Mouse (Mus musculus) testis, adult 2 months (tissue): Measurements from ENCODE around the gene Lgmn.

Experiments
- CTCF ChIP-seq: fragments of 200-500 bp; IDR thresholded peaks from 2 replicates; pipeline ENCODE4 v1.5.1; 2012; ENCODE audit warnings: low read depth, mild to moderate bottlenecking, inconsistent platforms, low read length, moderate library complexity; ENCODE audit not compliant: control insufficient read depth, insufficient read depth, insufficient replicate concordance
- POLR2A ChIP-seq: fragments of 200-500 bp; IDR thresholded peaks from 2 replicates; pipeline ENCODE4 v1.6.1; 2012; ENCODE audit warnings: low read depth, mild to moderate bottlenecking, inconsistent platforms, low read length, moderate library complexity; ENCODE audit not compliant: control insufficient read depth

DNA sequence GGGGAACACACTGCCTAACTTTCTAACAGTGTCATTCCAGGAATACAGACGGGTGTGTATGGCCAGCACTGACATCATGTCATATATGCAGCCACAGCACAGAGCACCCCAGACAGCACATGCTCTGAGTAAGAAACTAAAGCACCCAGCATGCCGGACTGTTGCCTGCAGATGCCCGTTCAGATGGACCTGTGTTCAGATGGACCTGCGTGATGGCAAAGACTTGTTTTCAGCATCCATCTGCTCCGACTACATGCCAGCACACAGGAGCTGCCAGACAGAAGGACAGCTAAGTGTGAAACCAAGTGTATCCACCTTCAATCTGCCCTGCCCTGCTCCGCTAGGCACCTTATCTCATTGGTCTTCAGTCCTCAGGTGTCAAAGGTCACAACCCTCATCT, 24.9 kb downstream of the Lgmn start:
- TF ChIP-seq CTCF, result no peak
- no peak for TF ChIP-seq POLR2A
